Mouse (Mus musculus): ENCODE data around the gene BC030870.

BC030870 gene

GRCm38 (mm10) chr8:65080731-65081130, 48.6 kb downstream of the BC030870 start:
- no peak for DNase-seq (ENCODE audit: low read depth, low spot score)

- no peak for DNase-seq (ENCODE audit: low read depth, low spot score)
Measured at GRCm38 (mm10) chr8:65074733-65075132, 54.6 kb downstream of the BC030870 start, which contains the start of gene Gm10663. TSS of gene Gm10663 (plus strand) at chr8:65075033.

DNA sequence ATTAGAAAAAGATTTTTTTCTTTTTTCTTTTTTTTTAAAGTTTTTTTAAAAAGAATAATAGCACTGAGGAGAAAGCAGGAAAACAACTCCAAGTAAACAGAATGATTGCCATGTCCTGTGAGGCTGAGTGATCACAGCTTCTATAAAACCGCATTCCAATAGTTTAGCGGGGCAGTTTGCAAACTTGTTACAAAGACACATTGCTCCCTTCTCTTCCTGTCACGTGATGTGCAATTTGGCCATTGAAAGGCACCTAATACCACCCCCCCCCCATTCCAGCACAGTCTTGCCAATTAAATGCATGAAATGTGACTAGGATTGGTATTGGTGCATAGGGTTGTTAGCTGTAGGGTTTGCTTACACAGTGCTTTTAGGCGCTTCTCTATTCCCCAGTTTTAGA, 58.4 kb downstream of the BC030870 start:
- no peak for DNase-seq (ENCODE audit: low read depth, low spot score)

- DNase-seq (ENCODE audit: low read depth, low spot score), result no peak
Measured at GRCm38 (mm10) chr8:65068473-65068819, 60.9 kb downstream of the BC030870 start.

- no peak for DNase-seq (ENCODE audit: low read depth, low spot score)
Measured at GRCm38 (mm10) chr8:65067694-65068472, 61.5 kb downstream of the BC030870 start.

DNA sequence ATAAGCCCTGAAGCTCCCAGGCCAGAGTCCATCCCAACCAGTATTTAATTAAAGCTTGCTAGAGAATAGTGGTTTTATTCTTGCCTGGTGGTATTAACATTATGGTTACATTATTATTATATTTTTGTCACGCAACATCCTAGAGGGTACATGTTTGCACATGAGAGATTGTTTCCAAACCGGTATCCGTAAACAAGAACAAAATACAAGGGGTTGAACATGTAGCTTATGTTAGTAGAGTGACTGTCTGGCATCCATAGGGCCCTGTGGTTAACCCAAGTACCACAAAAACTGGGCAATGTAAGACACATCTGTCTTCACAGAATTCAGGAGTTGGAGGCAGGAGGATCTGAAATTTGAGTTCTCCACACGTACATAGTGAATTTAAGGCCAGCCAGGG, 62.3 kb downstream of the BC030870 start:
- no peak for DNase-seq (ENCODE audit: low read depth, low spot score)

DNA sequence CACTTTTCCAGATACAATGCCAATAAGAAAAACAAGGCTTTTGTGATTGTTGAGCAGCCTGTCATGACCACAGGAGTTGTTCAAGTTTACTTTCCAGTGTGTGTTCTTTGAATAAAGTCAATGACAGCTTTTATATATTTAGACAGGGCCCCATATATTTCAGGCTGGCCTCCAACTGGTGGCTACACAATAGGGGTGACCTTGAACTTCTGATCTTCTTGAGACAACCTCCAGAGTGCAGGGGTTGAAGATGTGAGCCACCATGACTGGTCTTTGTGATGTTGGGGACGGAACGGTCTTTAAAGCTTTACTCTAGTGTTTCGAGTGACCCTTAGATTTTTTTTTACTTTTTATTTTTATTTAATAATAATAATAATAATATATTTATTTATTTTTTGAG, 63.7 kb downstream of the BC030870 start:
- DNase-seq (ENCODE audit: low read depth, low spot score), result no peak

DNA sequence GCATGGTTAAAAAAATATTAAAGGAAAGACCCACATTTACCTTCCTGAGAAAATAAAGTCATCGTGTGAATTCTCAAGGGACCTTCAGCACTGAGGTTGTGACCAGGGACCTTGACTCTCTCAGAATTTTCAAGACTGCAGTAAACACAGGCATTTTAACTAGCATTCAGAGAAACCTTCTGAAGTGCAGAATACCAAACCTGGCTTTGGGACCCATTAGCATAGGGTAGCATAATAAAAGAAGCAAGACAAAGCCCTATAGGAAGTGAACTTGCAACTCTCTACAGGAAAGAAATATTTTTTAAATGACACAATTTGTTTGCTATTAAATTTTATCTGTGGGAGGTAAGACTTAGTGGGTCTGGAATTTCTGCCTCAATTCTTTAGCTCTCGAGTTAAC, 65.3 kb downstream of the BC030870 start:
- no peak for DNase-seq (ENCODE audit: low read depth, low spot score)

GRCm38 (mm10) chr8:65062195-65062594, 67.2 kb downstream of the BC030870 start:
- DNase-seq (ENCODE audit: low read depth, low spot score), result no peak

- DNase-seq (ENCODE audit: low read depth, low spot score), result no peak
Measured at GRCm38 (mm10) chr8:65056722-65057121, 72.6 kb downstream of the BC030870 start.

DNA sequence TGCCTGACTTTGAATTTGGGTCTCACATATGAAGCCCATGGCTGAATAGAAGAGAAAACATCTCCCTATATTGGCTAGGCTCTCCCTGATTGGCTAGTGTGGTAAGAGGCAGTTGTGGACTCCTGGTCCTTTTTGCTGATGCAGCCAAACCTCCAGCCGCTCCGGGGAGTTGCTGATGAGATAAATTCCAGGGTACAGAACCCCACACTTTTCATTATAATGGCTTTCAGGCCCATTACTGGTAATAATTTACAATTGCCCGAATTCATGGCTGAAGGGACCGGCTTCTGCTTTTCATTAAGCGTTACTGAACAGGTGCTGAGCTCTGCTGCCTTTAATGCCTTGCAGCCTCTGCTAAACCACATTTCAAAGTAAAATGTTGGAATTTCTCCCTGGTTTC, 75.4 kb downstream of the BC030870 start:
- no peak for DNase-seq (ENCODE audit: low read depth, low spot score)

DNA sequence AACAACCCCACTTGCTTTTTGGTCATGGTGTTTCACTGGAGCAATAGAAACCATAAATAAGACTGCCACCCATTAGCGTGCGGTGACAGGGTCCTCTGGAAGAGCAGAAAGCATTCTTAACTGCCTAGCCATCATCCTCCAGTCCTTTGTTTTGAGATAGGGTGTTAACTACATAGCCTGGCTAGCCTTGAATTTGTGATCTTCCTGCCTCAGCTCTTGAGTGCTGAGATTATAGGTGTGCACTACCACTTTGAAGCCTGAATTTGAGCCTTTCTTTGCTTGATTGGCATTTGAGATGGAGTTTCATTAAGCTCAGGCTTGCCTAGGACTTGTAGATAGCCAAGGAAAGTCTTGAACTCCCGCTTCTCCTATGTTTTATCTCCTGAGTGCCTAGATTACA, 75.8 kb downstream of the BC030870 start:
- no peak for DNase-seq (ENCODE audit: low read depth, low spot score)

- no peak for DNase-seq (ENCODE audit: low read depth, low spot score)
Measured at GRCm38 (mm10) chr8:65047801-65048200, 81.6 kb downstream of the BC030870 start.

DNA sequence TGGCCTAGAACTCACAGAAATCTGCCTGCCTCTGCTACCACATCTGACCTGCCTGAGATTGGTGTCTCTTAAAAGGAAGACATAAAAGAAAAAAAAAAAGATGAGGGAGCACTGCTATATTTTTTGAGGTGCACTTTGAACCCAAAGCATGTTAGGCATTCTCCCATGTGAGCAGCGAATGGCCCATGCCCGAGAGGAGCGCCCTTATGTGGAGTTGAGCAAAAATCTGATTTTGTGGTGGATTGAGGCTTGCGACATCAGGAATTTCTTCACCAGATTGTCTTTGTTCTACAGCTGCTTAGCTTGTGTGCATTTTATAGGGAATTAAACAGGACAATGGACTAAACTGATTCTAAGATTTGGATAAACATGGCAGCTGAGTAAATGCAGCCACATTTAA, 82.2 kb downstream of the BC030870 start:
- DNase-seq (ENCODE audit: low read depth, low spot score), result no peak

DNA sequence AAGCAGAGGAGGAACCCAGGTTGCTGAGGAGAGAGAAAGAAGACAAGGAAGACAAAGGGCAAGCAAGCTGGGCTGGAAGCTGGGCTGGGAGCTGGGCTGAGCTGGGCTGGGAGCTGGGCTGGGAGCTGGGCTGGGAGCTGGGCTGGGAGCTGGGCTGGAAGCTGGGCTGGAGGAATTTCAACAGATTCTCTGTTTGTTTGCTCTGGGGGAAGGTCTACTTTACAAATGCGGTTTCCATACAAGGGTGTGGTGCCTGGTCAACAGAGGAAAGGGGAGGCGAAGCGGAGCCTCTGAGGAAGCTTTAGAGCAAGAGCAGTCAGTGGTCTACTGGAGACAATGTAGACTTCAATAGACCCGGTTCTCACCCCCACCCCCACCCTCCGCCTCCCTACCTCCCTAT, 82.8 kb downstream of the BC030870 start:
- DNase-seq (ENCODE audit: low read depth, low spot score), result no peak

GRCm38 (mm10) chr8:65037117-65037533, 92.2 kb downstream of the BC030870 start, which contains the start of gene Apela:
TSS of gene Apela (minus strand) at chr8:65037336.
- no peak for DNase-seq (ENCODE audit: low read depth, low spot score)
